In the genomic region with DNA sequence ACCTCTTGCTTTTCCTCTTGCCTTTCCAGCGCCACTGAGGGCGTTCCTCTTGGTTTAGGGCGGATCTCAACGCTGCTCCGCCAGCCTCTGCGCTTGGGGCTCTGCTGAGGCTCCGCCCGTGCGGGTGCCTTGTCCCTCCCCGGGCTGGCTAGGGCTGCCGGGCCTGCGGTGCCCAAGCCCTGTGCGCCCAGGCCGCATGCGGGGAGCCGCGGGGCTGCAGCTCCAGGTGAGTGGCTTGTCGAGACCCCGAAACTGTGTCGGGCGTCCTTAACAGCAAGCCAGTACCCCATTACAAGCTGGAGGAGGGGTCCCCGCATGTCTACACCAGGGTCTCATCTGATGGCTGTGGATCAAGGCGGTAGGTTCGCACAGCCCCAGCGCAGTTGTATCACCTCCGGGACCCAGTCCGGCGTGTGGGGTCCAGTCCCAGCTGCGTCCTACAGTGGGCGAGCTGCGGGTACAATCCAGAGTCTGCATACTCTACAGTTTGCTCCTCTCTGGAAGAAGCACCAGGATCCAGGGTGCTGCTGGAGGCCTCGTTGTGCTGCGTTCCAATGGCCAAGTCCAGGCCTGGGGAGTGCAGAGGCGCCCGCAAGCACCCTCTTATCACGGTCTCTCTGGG, we compare ENCODE assay signal across 7 mouse cellular contexts. TPM values are rescaled to one million over a fixed set of nuclear protein-coding genes. Genes with fewer than 3 reads are reported as not detected.
DNase-seq lines count a peak whose midpoint lies in the region; ATAC-seq lines count a peak whose summit lies in the region.

Gene Arntl2, plus strand, starts transcription at position 132 of the 622 bp plus-strand sequence.

- H3K27ac ChIP-seq in embryonic facial prominence, embryonic 10.5 days (replicated peaks), result peak within 1 kb of the TSS; percentile 80
- H3K27ac ChIP-seq in intestine, embryonic 16.5 days (ENCODE audit: low read length), result no peak within 1 kb of the TSS

- WGBS in embryonic facial prominence, embryonic 10.5 days, result 1% methylated on average over 36 of the region's 36 CpGs
- WGBS in intestine, embryonic 16.5 days, result under 1% methylated on average over 36 of the region's 36 CpGs

- DNase-seq in adrenal gland, postnatal 25 days, result peak; percentile 82
- DNase-seq in embryonic facial prominence, embryonic 10.5 days (ENCODE audit: low spot score), result peak; percentile 87
- DNase-seq in left cerebral cortex, postnatal 25 days (ENCODE audit: low spot score in 2 of 2), result peak; percentile 71 to 74
- DNase-seq in right cerebral cortex, postnatal 36 days (ENCODE audit: low spot score in 2 of 2), result peak; percentile 60 to 64

- no peaks in the 10 kb centered on the region for H3K9me3 ChIP-seq in embryonic facial prominence, embryonic 10.5 days
- H3K9me3 ChIP-seq in intestine, embryonic 16.5 days (ENCODE audit: control insufficient read depth, low read length), result no peaks in the 10 kb centered on the region

- peak; percentile 94 for ATAC-seq in granulocyte monocyte progenitor cell, adult 5-6 weeks (replicated peaks; ENCODE audit: poor library complexity, severe bottlenecking)
- ATAC-seq in intestine, embryonic 16.5 days, result peak; percentile 99
- peak; percentile 96 for ATAC-seq in megakaryocyte progenitor cell, adult 5-6 weeks (replicated peaks; ENCODE audit: poor library complexity)

- H3K36me3 ChIP-seq in embryonic facial prominence, embryonic 10.5 days (replicated peaks), result no peaks in the 10 kb centered on the region
- no peaks in the 10 kb centered on the region for H3K36me3 ChIP-seq in intestine, embryonic 16.5 days (ENCODE audit: control insufficient read depth, insufficient read depth, low read length)

- H3K27me3 ChIP-seq in embryonic facial prominence, embryonic 10.5 days (replicated peaks; ENCODE audit: low read depth, poor library complexity, severe bottlenecking), result peaks cover 35% of the 10 kb centered on the region
- no peaks in the 10 kb centered on the region for H3K27me3 ChIP-seq in intestine, embryonic 16.5 days (replicated peaks; ENCODE audit: control insufficient read depth, insufficient read depth, low read length)

- peaks cover 19% of the 10 kb centered on the region for H3K4me1 ChIP-seq in embryonic facial prominence, embryonic 10.5 days
- peaks cover 11% of the 10 kb centered on the region; the same call in 1 of the 2 replicates for H3K4me1 ChIP-seq in intestine, embryonic 16.5 days (ENCODE audit: control insufficient read depth, insufficient read depth, low read length)

- intact Hi-C loops in left cerebral cortex, postnatal 25 days (cut with DNase I), result no loop called here

- H3K4me2 ChIP-seq in intestine, embryonic 16.5 days (ENCODE audit: low read depth, low read length), result peak within 1 kb of the TSS; percentile 89

- peak within 1 kb of the TSS; percentile 71 for H3K4me3 ChIP-seq in embryonic facial prominence, embryonic 10.5 days
- H3K4me3 ChIP-seq in intestine, embryonic 16.5 days (ENCODE audit: low read length), result peak within 1 kb of the TSS; percentile 63

- peak within 1 kb of the TSS; percentile 78 for H3K9ac ChIP-seq in intestine, embryonic 16.5 days (ENCODE audit: low read depth, low read length)

RNA-seq across cellular contexts. Expression of gene Arntl2, which starts in this region (rescaled TPM):
- 3.5 and 5.9 TPM in 2 replicates for total RNA-seq in adrenal gland, postnatal 25 days (2021)
- polyA plus RNA-seq in embryonic facial prominence, embryonic 10.5 days (2016; fragmentation: Nextera tagmentation; extraction: Ambion mirVana), result 2.8 and 3.8 TPM in 2 replicates
- total RNA-seq in granulocyte monocyte progenitor cell, adult 5-6 weeks (2014; fragmentation: Nextera tagmentation), result not detected in 2 replicates
- not detected in 2 replicates for total RNA-seq in granulocyte monocyte progenitor cell, adult 5-6 weeks (2017)
- 2.3 and 2.6 TPM in 2 replicates for polyA plus RNA-seq in intestine, embryonic 16.5 days (2015; fragmentation: Nextera tagmentation; extraction: Ambion mirVana)
- total RNA-seq in left cerebral cortex, postnatal 25 days (2021), result 1 to 10 TPM; 5.8 to 8.3 TPM
- total RNA-seq in megakaryocyte progenitor cell, adult 5-6 weeks (2015), result not detected in 2 replicates
- total RNA-seq in megakaryocyte progenitor cell, adult 5-6 weeks (2017), result not detected in 2 replicates

Comparison
In these comparisons a context has a peak if more than half of its experiments do, and no peak if none do; other contexts are left out.
1. Peak in ATAC-seq in granulocyte monocyte progenitor cell, adult 5-6 weeks; RNA of the gene not detected or under 1 TPM.
2. Peak in ATAC-seq in megakaryocyte progenitor cell, adult 5-6 weeks; RNA of the gene not detected or under 1 TPM.